Mouse (Mus musculus) ES-E14 (cell line): ENCODE results near the gene Actr6. TPM values are rescaled to one million over a fixed set of nuclear protein-coding genes. Genes with fewer than 3 reads are reported as not detected.

ENCODE experiments used
- DNase-seq: peaks from one replicate; pipeline ENCODE4 v3.0.0-alpha.2; 2013; ENCODE audit warnings: low read depth, low spot score
- H3K27ac ChIP-seq: 2 replicates; pipeline ENCODE4 v1.5.1; 2012; ENCODE audit warnings: low read depth, mild to moderate bottlenecking, low read length, moderate library complexity, mixed read lengths; ENCODE audit not compliant: poor library complexity, insufficient read depth, severe bottlenecking
- H3K36me3 ChIP-seq: 2 replicates; pipeline ENCODE4 v1.6.1; 2012; ENCODE audit warnings: mild to moderate bottlenecking, low read length, moderate library complexity, mixed read lengths; ENCODE audit not compliant: control insufficient read depth, poor library complexity, insufficient read depth, severe bottlenecking
- H3K4me1 ChIP-seq, 2 experiments: fragments of 150-350 bp in 1 of 2; sonication (generic) in 1 of 2; 2 replicates each; pipeline ENCODE4 v1.6.1; 2012; ENCODE audit warnings: low read length in 2 of 2, mild to moderate bottlenecking in 1 of 2, mixed read lengths in 1 of 2; ENCODE audit not compliant: control insufficient read depth in 2 of 2, insufficient read depth in 2 of 2, poor library complexity in 1 of 2
- H3K4me3 ChIP-seq, 2 experiments: fragments of 150-350 bp in 1 of 2; sonication (generic) in 1 of 2; 2 replicates each; pipeline ENCODE4 v1.5.1; 2012; ENCODE audit warnings: low read length in 2 of 2, low read depth in 1 of 2, mild to moderate bottlenecking in 1 of 2, mixed read lengths in 1 of 2; ENCODE audit not compliant: insufficient read depth in 1 of 2, poor library complexity in 1 of 2, severe bottlenecking in 1 of 2
- H3K9ac ChIP-seq: 2 replicates; pipeline ENCODE4 v1.6.1; 2012; ENCODE audit warnings: low read depth, mild to moderate bottlenecking, low read length, mixed read lengths; ENCODE audit not compliant: poor library complexity, insufficient read depth, severe bottlenecking
- H3K9me3 ChIP-seq: fragments of 150-350 bp; sonication (generic); 2 replicates; pipeline ENCODE4 v1.6.1; 2012; ENCODE audit warnings: low read depth, mild to moderate bottlenecking, low read length; ENCODE audit not compliant: control insufficient read depth, insufficient read depth
- CHD2 ChIP-seq: IDR thresholded peaks from 2 replicates; pipeline ENCODE4 v1.6.1; 2014; ENCODE audit warnings: mild to moderate bottlenecking, low read depth, low read length, inconsistent platforms
- HCFC1 ChIP-seq: IDR thresholded peaks from 2 replicates; pipeline ENCODE4 v1.6.1; 2012; ENCODE audit warnings: low read length, inconsistent platforms, borderline replicate concordance; ENCODE audit not compliant: insufficient read depth
- MAFK ChIP-seq: IDR thresholded peaks from 2 replicates; pipeline ENCODE4 v1.6.1; 2014; ENCODE audit warnings: mild to moderate bottlenecking, low read depth, low read length, inconsistent platforms; ENCODE audit not compliant: insufficient read depth
- ZC3H11A ChIP-seq: IDR thresholded peaks from 2 replicates; pipeline ENCODE4 v1.6.1; 2012; ENCODE audit warnings: low read depth, mild to moderate bottlenecking, inconsistent platforms, low read length, borderline replicate concordance
- ZNF384 ChIP-seq: IDR thresholded peaks from 2 replicates; pipeline ENCODE4 v1.6.1; 2012; ENCODE audit warnings: low read depth, low read length, inconsistent platforms
- in situ Hi-C, 2 experiments: fragments of 600-800 bp; cut with MboI; formaldehyde crosslinking; loops; one replicate each; pipeline ENCODE4 v1.15.1; 2025; ENCODE audit warnings: low sequenced_read_pairs in 2 of 2, inconsistent platforms in 1 of 2; ENCODE audit not compliant: unreplicated experiment in 2 of 2
- total RNA-seq: library from RNA; depleted of rRNA; stranded (reverse); fragments of 300-350 nt; gene quantifications from 2 replicates; pipeline ENCODE4 v1.2.3, GENCODE M21; 2012

The Actr6 gene
- total RNA-seq, 1 experiment, result 17.2 TPM

- Histone ChIP-seq H3K4me1 (0 out of 4 replicates have a peak, but pooled peaks cover 0 to 2% of the 10 kb centered on the region in 2 experiments), H3K27ac (no peak overlapping the region), H3K9me3 (no peaks in the 10 kb centered on the region), H3K36me3 (no peaks in the 10 kb centered on the region; the same call in 1 of the 2 replicates), H3K9ac (no peak overlapping the region), H3K4me3 (no peak overlapping the region)
- no peak for DNase-seq
- in situ Hi-C loops, result no loop called here
- no peak for TF ChIP-seq HCFC1
- TF ChIP-seq ZNF384, result no peak
- TF ChIP-seq CHD2, result no peak
- TF ChIP-seq ZC3H11A, result no peak
- no peak for TF ChIP-seq MAFK
These were observed 49.9 kb downstream of the Actr6 start for GRCm38 (mm10) chr10:89682157-89682556.

- in situ Hi-C loops, result no loop called here
- Histone ChIP-seq H3K36me3 (no peaks in the 10 kb centered on the region; the same call in 1 of the 2 replicates), H3K9ac (no peak overlapping the region), H3K4me1 (0 out of 4 replicates have a peak, but pooled peaks cover 0 to 2% of the 10 kb centered on the region in 2 experiments), H3K9me3 (no peaks in the 10 kb centered on the region), H3K27ac (no peak overlapping the region), H3K4me3 (no peak overlapping the region)
- TF ChIP-seq ZC3H11A (no peak), HCFC1 (no peak), MAFK (no peak), ZNF384 (no peak)
- no peak for DNase-seq
These were observed 50.4 kb downstream of the Actr6 start for GRCm38 (mm10) chr10:89681706-89682105.

- Histone ChIP-seq H3K27ac (no peak overlapping the region), H3K9me3 (no peaks in the 10 kb centered on the region), H3K36me3 (no peaks in the 10 kb centered on the region; the same call in 1 of the 2 replicates), H3K4me3 (no peak overlapping the region), H3K4me1 (0 out of 4 replicates have a peak, but pooled peaks cover 0 to 2% of the 10 kb centered on the region in 2 experiments), H3K9ac (no peak overlapping the region)
- TF ChIP-seq HCFC1, result no peak
- TF ChIP-seq ZC3H11A, result no peak
- no peak for TF ChIP-seq CHD2
- no peak for TF ChIP-seq ZNF384
- no peak for TF ChIP-seq MAFK
- in situ Hi-C loops, result no loop called here
- no peak for DNase-seq
These were observed 51.6 kb downstream of the Actr6 start for GRCm38 (mm10) chr10:89680517-89680916.

GRCm38 (mm10) chr10:89679448-89679847 is 52.6 kb downstream of the Actr6 start:
- H3K9ac ChIP-seq, result no peak overlapping the region
- H3K9me3 ChIP-seq, result no peaks in the 10 kb centered on the region
- TF ChIP-seq CHD2, result no peak
- TF ChIP-seq HCFC1, result no peak
- no peak for TF ChIP-seq ZNF384
- no peak for TF ChIP-seq MAFK
- TF ChIP-seq ZC3H11A, result no peak
- in situ Hi-C loops, result no loop called here
- no peak overlapping the region for H3K4me3 ChIP-seq
- no peaks in the 10 kb centered on the region for H3K4me1 ChIP-seq
- no peak overlapping the region for H3K27ac ChIP-seq
- no peaks in the 10 kb centered on the region; the same call in 1 of the 2 replicates for H3K36me3 ChIP-seq
- no peak for DNase-seq

- in situ Hi-C loops, result no loop called here
- TF ChIP-seq HCFC1, result no peak
- Histone ChIP-seq H3K4me1 (no peaks in the 10 kb centered on the region), H3K9me3 (no peaks in the 10 kb centered on the region), H3K9ac (no peak overlapping the region), H3K27ac (no peak overlapping the region), H3K36me3 (no peaks in the 10 kb centered on the region), H3K4me3 (no peak overlapping the region)
- no peak for DNase-seq
These were observed 54.0 kb downstream of the Actr6 start for GRCm38 (mm10) chr10:89678054-89678453.
